Mouse (Mus musculus) neural tube, embryonic 13.5 days (tissue): ENCODE results near the gene Dlgap1. TPM values are rescaled to one million over a fixed set of nuclear protein-coding genes. Genes with fewer than 3 reads are reported as not detected.

Experiments
- ATAC-seq: fragments of 200-750 bp; cut with Nextera tagmentation; 2 replicates; pipeline ENCODE4 v1.8.0; 2017; ENCODE audit warnings: low read depth, mild to moderate bottlenecking, moderate TSS enrichment, moderate library complexity
- H3K27ac ChIP-seq: fragments of 300-500 bp; sonication (generic); replicated peaks from 2 replicates; pipeline ENCODE4 v1.5.1; 2015; ENCODE audit warnings: moderate library complexity, mild to moderate bottlenecking, inconsistent platforms
- H3K27me3 ChIP-seq: fragments of 300-500 bp; sonication (generic); 2 replicates; pipeline ENCODE4 v1.6.1; 2015; ENCODE audit warnings: mild to moderate bottlenecking, inconsistent platforms
- H3K36me3 ChIP-seq: fragments of 300-500 bp; sonication (generic); 2 replicates; pipeline ENCODE4 v1.6.1; 2015; ENCODE audit warnings: mild to moderate bottlenecking, inconsistent platforms
- H3K4me1 ChIP-seq: fragments of 300-500 bp; sonication (generic); replicated peaks from 2 replicates; pipeline ENCODE4 v1.6.1; 2015; ENCODE audit warnings: inconsistent platforms
- H3K4me2 ChIP-seq: fragments of 300-500 bp; sonication (generic); 2 replicates; pipeline ENCODE4 v1.6.1; 2015; ENCODE audit warnings: inconsistent platforms, mild to moderate bottlenecking, moderate library complexity
- H3K4me3 ChIP-seq: fragments of 300-500 bp; sonication (generic); 2 replicates; pipeline ENCODE4 v1.5.1; 2015; ENCODE audit warnings: mild to moderate bottlenecking, inconsistent platforms
- H3K9ac ChIP-seq: fragments of 300-500 bp; sonication (generic); 2 replicates; pipeline ENCODE4 v1.6.1; 2015; ENCODE audit warnings: moderate library complexity, mild to moderate bottlenecking, inconsistent platforms
- H3K9me3 ChIP-seq: fragments of 300-500 bp; sonication (generic); 2 replicates; pipeline ENCODE4 v1.6.1; 2016; ENCODE audit warnings: inconsistent platforms
- WGBS: fragments of 180-500 bp; shearing (Covaris S2); methylation state at CpG from one replicate; pipeline ENCODE4 v1.1.7; 2015; 5-methylcytosine and 5-hydroxymethylcytosine counted together
- polyA plus RNA-seq: library from polyadenylated mRNA; unstranded; fragments of >200 nt; fragmentation: Nextera tagmentation; extraction: Ambion mirVana; gene quantifications from 2 replicates; pipeline ENCODE4 v1.2.1, GENCODE M21; 2015

The Dlgap1 gene
- polyA plus RNA-seq, 1 experiment from 2014 or later: 19.2 TPM

GRCm38 (mm10) chr17:70838031-70838430 is 869.2 kb downstream of the Dlgap1 start:
- Histone ChIP-seq H3K27ac (no peak overlapping the region), H3K9ac (no peak overlapping the region), H3K4me3 (no peak overlapping the region), H3K4me1 (peaks cover 13% of the 10 kb centered on the region), H3K9me3 (no peaks in the 10 kb centered on the region), H3K36me3 (no peaks in the 10 kb centered on the region), H3K4me2 (no peak overlapping the region), H3K27me3 (no peaks in the 10 kb centered on the region; the same call in 1 of the 2 replicates)
- no peak for ATAC-seq
- 92% methylated on average over 7 of the region's 7 CpGs for WGBS

GRCm38 (mm10) chr17:70838533-70838932 is 869.7 kb downstream of the Dlgap1 start:
- 59% methylated on average over 5 of the region's 5 CpGs for WGBS
- Histone ChIP-seq H3K36me3 (0 out of 2 replicates have a peak, but pooled peaks cover 2% of the 10 kb centered on the region), H3K9ac (no peak overlapping the region), H3K4me2 (no peak overlapping the region), H3K4me3 (no peak overlapping the region), H3K9me3 (no peaks in the 10 kb centered on the region), H3K27ac (no peak overlapping the region), H3K27me3 (no peaks in the 10 kb centered on the region; the same call in 1 of the 2 replicates), H3K4me1 (peaks cover 13% of the 10 kb centered on the region)
- ATAC-seq: no peak

GRCm38 (mm10) chr17:70843252-70843651 is 874.4 kb downstream of the Dlgap1 start:
- ATAC-seq: no peak
- H3K27ac ChIP-seq: no peak overlapping the region
- peaks cover 34% of the 10 kb centered on the region for H3K4me1 ChIP-seq
- no peak overlapping the region for H3K9ac ChIP-seq
- no peaks in the 10 kb centered on the region for H3K9me3 ChIP-seq
- peaks cover 8% of the 10 kb centered on the region for H3K27me3 ChIP-seq
- no peak overlapping the region for H3K4me2 ChIP-seq
- 0 out of 2 replicates have a peak, but pooled peaks cover 3% of the 10 kb centered on the region for H3K36me3 ChIP-seq
- WGBS: 59% methylated on average over 4 of the region's 4 CpGs
- H3K4me3 ChIP-seq: no peak overlapping the region

GRCm38 (mm10) chr17:70844971-70845370 is 876.1 kb downstream of the Dlgap1 start:
- Histone ChIP-seq H3K27ac (no peak overlapping the region), H3K27me3 (peaks cover 25% of the 10 kb centered on the region), H3K4me3 (no peak overlapping the region), H3K9ac (no peak overlapping the region), H3K9me3 (no peaks in the 10 kb centered on the region), H3K36me3 (0 out of 2 replicates have a peak, but pooled peaks cover 3% of the 10 kb centered on the region), H3K4me1 (peaks cover 50% of the 10 kb centered on the region), H3K4me2 (no peak overlapping the region)
- WGBS: 61% methylated on average over 10 of the region's 10 CpGs
- ATAC-seq: no peak

DNA sequence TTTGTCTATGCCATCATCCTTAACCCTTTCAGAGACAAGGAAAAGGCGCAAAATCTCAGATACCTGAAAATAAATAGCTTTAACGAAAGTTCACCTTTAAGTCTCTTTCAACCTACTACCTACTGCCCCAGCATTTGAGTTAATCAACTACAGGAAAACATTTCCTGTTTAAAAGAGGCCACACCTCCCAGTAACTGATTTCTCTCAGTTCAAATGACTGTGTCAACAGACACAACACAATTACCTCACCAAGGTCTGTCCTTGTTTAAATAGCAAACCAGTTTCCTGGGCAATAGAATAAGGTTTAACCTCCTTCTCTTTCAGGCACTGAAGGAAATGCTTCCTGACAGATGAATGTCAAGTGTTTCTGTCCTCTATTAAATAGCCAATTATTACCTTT is 876.7 kb downstream of the Dlgap1 start:
- H3K9ac ChIP-seq: no peak overlapping the region
- no peak overlapping the region for H3K27ac ChIP-seq
- peaks cover 54% of the 10 kb centered on the region for H3K4me1 ChIP-seq
- no peaks in the 10 kb centered on the region for H3K9me3 ChIP-seq
- 83% methylated on average over 2 of the region's 2 CpGs for WGBS
- H3K27me3 ChIP-seq: peaks cover 31% of the 10 kb centered on the region
- 0 out of 2 replicates have a peak, but pooled peaks cover 3% of the 10 kb centered on the region for H3K36me3 ChIP-seq
- H3K4me3 ChIP-seq: no peak overlapping the region
- no peak for ATAC-seq
- no peak overlapping the region for H3K4me2 ChIP-seq

DNA sequence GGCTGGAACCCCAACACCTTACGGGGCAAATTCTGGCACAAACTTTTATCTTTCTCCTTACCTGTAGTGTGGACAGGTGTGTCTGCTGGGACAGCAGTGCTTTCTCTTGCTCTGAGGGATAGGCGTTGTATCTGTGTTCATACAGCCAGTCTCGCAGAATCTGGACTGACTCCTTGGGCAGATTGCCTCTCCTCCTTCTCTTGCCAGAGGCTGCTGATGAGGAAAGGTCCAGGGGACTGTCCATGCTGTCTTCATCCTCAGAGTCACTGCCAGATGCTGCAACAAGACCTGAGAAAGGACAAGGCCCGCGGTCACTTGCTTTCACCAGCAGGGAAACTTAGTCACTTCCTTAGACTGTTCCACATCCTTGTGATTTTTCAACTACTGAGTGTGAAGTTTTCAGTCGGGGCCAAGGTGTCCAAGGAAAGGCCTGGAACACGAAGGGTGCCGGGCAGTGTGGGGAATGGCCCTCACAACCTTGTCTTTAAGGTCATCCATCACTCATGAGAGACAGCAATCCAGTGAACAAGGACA is 877.3 kb downstream of the Dlgap1 start:
- H3K4me1 ChIP-seq: peaks cover 61% of the 10 kb centered on the region
- no peak overlapping the region for H3K9ac ChIP-seq
- 72% methylated on average over 8 of the region's 8 CpGs for WGBS
- peaks cover 33% of the 10 kb centered on the region for H3K27me3 ChIP-seq
- no peaks in the 10 kb centered on the region for H3K9me3 ChIP-seq
- ATAC-seq: no peak
- H3K36me3 ChIP-seq: 0 out of 2 replicates have a peak, but pooled peaks cover 3% of the 10 kb centered on the region
- H3K4me2 ChIP-seq: no peak overlapping the region
- no peak overlapping the region for H3K4me3 ChIP-seq
- H3K27ac ChIP-seq: no peak overlapping the region

DNA sequence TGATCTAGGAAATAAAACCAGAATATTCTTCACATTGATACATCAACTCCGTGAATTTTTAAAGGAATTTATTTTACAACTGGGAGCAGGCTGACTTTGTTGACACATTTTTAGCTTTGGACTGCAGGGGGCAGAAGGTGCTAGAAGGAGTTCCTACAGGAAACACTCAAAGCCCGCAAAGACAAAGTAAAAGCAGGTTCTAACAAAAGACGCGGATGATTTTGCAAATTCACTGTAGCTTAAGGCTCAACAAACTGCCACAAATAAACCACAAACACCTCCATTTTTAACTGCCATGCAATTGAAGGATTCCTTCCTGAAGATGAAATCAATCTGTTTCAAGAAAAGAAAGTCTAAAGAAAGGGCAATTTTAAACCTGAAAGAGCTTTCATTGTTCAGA is 878.2 kb downstream of the Dlgap1 start:
- Histone ChIP-seq H3K9me3 (no peaks in the 10 kb centered on the region), H3K4me3 (no peak overlapping the region), H3K9ac (no peak overlapping the region), H3K4me2 (peak overlapping the region; percentile 98), H3K36me3 (0 out of 2 replicates have a peak, but pooled peaks cover 3% of the 10 kb centered on the region), H3K27me3 (peaks cover 33% of the 10 kb centered on the region), H3K4me1 (peaks cover 69% of the 10 kb centered on the region), H3K27ac (no peak overlapping the region)
- no peak for ATAC-seq
- WGBS: 4% methylated on average over 4 of the region's 4 CpGs

DNA sequence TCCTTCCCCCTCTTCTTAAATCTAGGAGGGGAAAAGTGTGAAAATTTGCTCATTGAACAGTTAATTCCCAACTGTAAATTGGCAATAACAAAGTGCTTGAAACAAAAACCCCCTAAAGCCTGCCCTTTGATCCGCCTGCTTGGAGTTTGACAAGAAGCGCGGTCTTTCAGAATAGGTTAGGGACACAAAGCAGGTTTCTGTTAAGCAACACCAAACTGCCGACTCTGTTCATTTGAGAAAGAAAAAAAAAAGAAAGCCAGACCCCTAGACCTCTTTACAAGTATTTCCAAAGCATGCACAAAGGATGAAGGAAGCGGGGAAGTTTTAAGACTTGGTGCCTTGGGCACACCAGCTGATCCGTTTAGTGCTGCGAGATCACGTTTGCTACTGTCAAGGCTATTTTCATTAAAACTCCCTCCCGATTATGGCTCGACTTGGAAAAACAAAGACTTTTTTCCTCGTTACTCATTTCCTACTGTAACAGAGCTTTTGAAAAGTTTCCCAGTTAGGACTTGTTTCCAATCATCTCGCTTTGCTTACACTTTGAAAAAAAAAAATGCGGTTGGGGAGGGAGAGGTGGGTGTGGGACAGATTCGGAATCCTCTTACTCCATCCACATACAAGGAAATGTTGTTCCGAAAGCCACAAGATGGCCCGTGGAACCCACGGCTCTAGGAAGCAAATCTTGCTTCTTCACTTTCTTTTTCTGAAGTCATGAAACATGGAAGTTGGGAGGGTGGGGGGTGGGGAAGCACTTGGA is 879.1 kb downstream of the Dlgap1 start:
- under 1% methylated on average over 17 of the region's 17 CpGs for WGBS
- Histone ChIP-seq H3K27me3 (peaks cover 33% of the 10 kb centered on the region), H3K36me3 (0 out of 2 replicates have a peak, but pooled peaks cover 3% of the 10 kb centered on the region), H3K4me3 (peak overlapping the region; percentile 64), H3K4me2 (peak overlapping the region; percentile 98), H3K9ac (peak overlapping the region; percentile 83), H3K27ac (peak overlapping the region; percentile 91), H3K9me3 (no peaks in the 10 kb centered on the region), H3K4me1 (peaks cover 75% of the 10 kb centered on the region)
- no peak for ATAC-seq

GRCm38 (mm10) chr17:70848511-70849398 is 879.9 kb downstream of the Dlgap1 start:
- no peak for ATAC-seq
- no peaks in the 10 kb centered on the region for H3K9me3 ChIP-seq
- H3K4me3 ChIP-seq: peak overlapping the region; percentile 64
- H3K4me2 ChIP-seq: peak overlapping the region; percentile 98
- peak overlapping the region; percentile 91 for H3K27ac ChIP-seq
- H3K4me1 ChIP-seq: peaks cover 75% of the 10 kb centered on the region
- whole genome bisulfite sequencing: 1% methylated on average over 23 of the region's 23 CpGs
- peaks cover 33% of the 10 kb centered on the region for H3K27me3 ChIP-seq
- peak overlapping the region; percentile 83 for H3K9ac ChIP-seq
- H3K36me3 ChIP-seq: no peaks in the 10 kb centered on the region

GRCm38 (mm10) chr17:70849399-70850232 is 880.7 kb downstream of the Dlgap1 start:
- H3K4me3 ChIP-seq: peak overlapping the region; percentile 64
- WGBS: under 1% methylated on average over 33 of the region's 33 CpGs
- peak overlapping the region; percentile 83 for H3K9ac ChIP-seq
- H3K4me2 ChIP-seq: peak overlapping the region; percentile 98
- peaks cover 74% of the 10 kb centered on the region for H3K4me1 ChIP-seq
- no peaks in the 10 kb centered on the region for H3K36me3 ChIP-seq
- H3K27ac ChIP-seq: peak overlapping the region; percentile 91
- peaks cover 33% of the 10 kb centered on the region for H3K27me3 ChIP-seq
- H3K9me3 ChIP-seq: no peaks in the 10 kb centered on the region
- ATAC-seq: no peak
